Mouse (Mus musculus) spleen, adult 2 months (tissue): Measurements from ENCODE around the gene Nudt5.

ENCODE experiments used
- CTCF ChIP-seq: fragments of 200-500 bp; IDR thresholded peaks from 2 replicates; pipeline ENCODE4 v1.5.1; 2011; ENCODE audit warnings: mild to moderate bottlenecking, inconsistent platforms; ENCODE audit not compliant: insufficient read depth, insufficient read length, insufficient replicate concordance; ENCODE audit errors: extremely low read depth
- POLR2A ChIP-seq: fragments of 200-500 bp; IDR thresholded peaks from 2 replicates; pipeline ENCODE4 v1.6.1; 2011; ENCODE audit warnings: low read depth, low read length, inconsistent platforms

DNA sequence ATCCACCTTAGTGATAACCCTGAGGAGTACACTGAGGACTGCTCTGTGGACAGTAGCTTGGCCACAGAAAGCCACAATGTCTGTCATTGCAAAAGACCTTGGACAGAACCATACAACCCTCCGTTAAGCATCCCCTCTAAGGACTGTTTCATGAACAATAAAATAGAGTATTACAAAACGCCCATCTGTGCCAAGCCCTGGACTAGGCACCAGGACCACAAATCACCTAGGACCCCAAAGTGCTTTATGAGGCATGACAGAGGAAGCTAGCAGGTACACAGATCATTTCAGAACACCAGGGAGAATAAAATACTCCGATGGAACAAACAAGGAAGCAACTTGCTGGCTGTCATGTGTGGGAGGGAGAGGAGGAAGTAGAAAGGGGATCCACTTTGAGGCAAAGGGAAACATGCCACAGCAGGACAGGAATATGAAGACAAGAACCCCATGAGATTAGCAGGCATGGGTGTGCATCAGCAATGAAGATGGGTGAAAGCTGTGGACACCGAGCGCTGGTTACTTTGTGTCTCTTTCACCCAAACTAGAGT, 33.5 kb upstream of the Nudt5 start:
- no peak for TF ChIP-seq POLR2A
- no peak for TF ChIP-seq CTCF
